Mouse (Mus musculus): Measurements from ENCODE around the gene Eme1. TPM values are rescaled to one million over a fixed set of nuclear protein-coding genes. Genes with fewer than 3 reads are reported as not detected.

Gene Eme1
- total RNA-seq, 2 experiments from 2014 or later = 1.3 to 1.6 TPM

GRCm38 (mm10) chr11:94600447-94600846, 53.3 kb downstream of the Eme1 start:
- intact Hi-C loops (cut with DNase I) = no loop called here
- DNase-seq = no peak

GRCm38 (mm10) chr11:94598437-94599120, 55.2 kb downstream of the Eme1 start:
- DNase-seq = no peak
- intact Hi-C loops (cut with DNase I) = no loop called here

GRCm38 (mm10) chr11:94597319-94597718, 56.4 kb downstream of the Eme1 start:
- intact Hi-C loops (cut with DNase I) = no loop called here
- DNase-seq = peak; percentile 25

GRCm38 (mm10) chr11:94596311-94596852, 57.4 kb downstream of the Eme1 start:
- DNase-seq = no peak
- intact Hi-C loops (cut with DNase I) = no loop called here

Other genes with a start within 250 kb of the Eme1 start
- 100 to 1,000 TPM; 180 to 184 TPM for gene Cacna1g, start 179.8 kb downstream of the Eme1 start, total RNA-seq (2021)
- 1 to 10 TPM; 2.0 to 2.4 TPM for gene Spata20, start 167.8 kb downstream of the Eme1 start, total RNA-seq (2021)
- gene Epn3, start 154.0 kb downstream of the Eme1 start, total RNA-seq (2021) = 1 to 10 TPM; 1.3 to 1.5 TPM
- 1 to 10 TPM in 1 of 2 experiments, under 1 TPM in 1; 0.82 to 2.2 TPM for gene Mycbpap, start 132.2 kb downstream of the Eme1 start, total RNA-seq (2021)
- 10 to 100 TPM; 17.3 to 19.5 TPM for gene Rsad1, start 104.7 kb downstream of the Eme1 start, total RNA-seq (2021)
- under 1 TPM in 1 of 2 experiments, not detected in 1; 0.22 TPM for gene Chad, start 88.9 kb downstream of the Eme1 start, total RNA-seq (2021)
- 10 to 100 TPM in 1 of 2 experiments, 1 to 10 TPM in 1; 9.1 to 10.3 TPM for gene Acsf2, start 52.1 kb downstream of the Eme1 start, total RNA-seq (2021)
- gene Lrrc59, start 24.2 kb downstream of the Eme1 start, total RNA-seq (2021) = 100 to 1,000 TPM; 112 to 115 TPM
- 10 to 100 TPM; 52.5 to 52.6 TPM for gene Mrpl27, start 197 bp downstream of the Eme1 start, total RNA-seq (2021)
- gene Xylt2, start 23.6 kb upstream of the Eme1 start, total RNA-seq (2021) = 10 to 100 TPM; 16.2 to 18.7 TPM
- not detected for gene Gm11541, start 50.5 kb upstream of the Eme1 start, total RNA-seq (2021)
- not detected for gene Cdc34b, start 87.8 kb upstream of the Eme1 start, total RNA-seq (2021)
- under 1 TPM in 1 of 2 experiments, not detected in 1; 0.30 TPM for gene Tmem92, start 128.7 kb upstream of the Eme1 start, total RNA-seq (2021)